Mouse (Mus musculus): ENCODE results near the gene Usp35. TPM values are rescaled to one million over a fixed set of nuclear protein-coding genes. Genes with fewer than 3 reads are reported as not detected.

Gene Usp35
- total and polyA plus RNA-seq, 3 experiments = 0.58 to 2.2 TPM; not detected in 1

- TF ChIP-seq ZNF384 (IDR thresholded peaks at IDR 0.05; ENCODE audit: low read depth, low read length) (no peak), USF1 (IDR thresholded peaks at IDR 0.05; ENCODE audit: low read depth, low read length) (no peak), CHD1 (IDR thresholded peaks at IDR 0.05; ENCODE audit: low read depth, low read length) (no peak), TAL1 (IDR thresholded peaks at IDR 0.05; ENCODE audit: low read length) (no peak)
- Histone ChIP-seq H3K4me3 (ENCODE audit: control insufficient read depth in 1 of 2, insufficient read depth in 1 of 2, low read depth in 2 of 2, low read length in 2 of 2) (no peak overlapping the region), H3K9ac (ENCODE audit: control insufficient read depth, low read depth, low read length, poor library complexity, severe bottlenecking) (no peak overlapping the region), H3K9me3 (replicated peaks; ENCODE audit: insufficient read depth, low read length) (no peaks in the 10 kb centered on the region), H3K79me2 (ENCODE audit: control insufficient read depth, insufficient read depth, low read length, poor library complexity) (no peaks in the 10 kb centered on the region; the same call in 1 of the 2 replicates), H3K4me1 (ENCODE audit: control insufficient read depth in 1 of 2, insufficient read depth in 2 of 2, low read length in 2 of 2) (peaks cover 0 to 2% of the 10 kb centered on the region in 2 experiments; a peak in 2 of 4 replicates), H3K27me3 (ENCODE audit: control insufficient read depth in 1 of 2, insufficient read depth in 2 of 2, low read length in 2 of 2) (no peaks in the 10 kb centered on the region), H3K27ac (ENCODE audit: control insufficient read depth, low read depth, low read length) (no peak overlapping the region), H3K36me3 (ENCODE audit: control insufficient read depth in 1 of 2, insufficient read depth in 2 of 2, low read length in 2 of 2) (no peaks in the 10 kb centered on the region)
- DNase-seq (ENCODE audit: low read depth, low spot score) = no peak
These were observed 34.1 kb upstream of the Usp35 start for GRCm38 (mm10) chr7:97365887-97366286.

DNA sequence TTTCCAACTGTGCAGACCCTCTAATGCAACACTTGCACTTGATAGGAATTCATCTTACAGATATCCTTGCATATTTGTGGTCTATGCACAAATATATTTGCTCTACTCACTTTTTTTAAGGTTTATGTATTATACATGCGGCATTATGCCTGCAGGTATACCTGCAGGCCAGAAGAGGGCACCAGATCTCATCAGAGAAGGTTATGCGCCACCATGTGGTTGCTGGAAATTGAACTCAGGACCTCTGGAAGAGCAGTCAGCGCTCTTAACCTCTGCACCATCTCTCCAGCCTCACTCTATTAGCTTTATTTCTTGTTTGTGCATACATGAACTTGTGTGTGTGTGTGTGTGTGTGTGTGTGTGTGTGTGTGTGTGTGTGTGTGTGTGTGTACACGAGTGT lies 29.6 kb upstream of the Usp35 start:
- H3K4me1 ChIP-seq (ENCODE audit: control insufficient read depth in 1 of 2, insufficient read depth in 2 of 2, low read length in 2 of 2) = peaks cover 0 to 2% of the 10 kb centered on the region in 2 experiments; a peak in 2 of 4 replicates
- no peaks in the 10 kb centered on the region for H3K79me2 ChIP-seq (ENCODE audit: control insufficient read depth, insufficient read depth, low read length, poor library complexity)
- H3K36me3 ChIP-seq (ENCODE audit: control insufficient read depth in 1 of 2, insufficient read depth in 2 of 2, low read length in 2 of 2) = peaks cover 0 to under 1% of the 10 kb centered on the region in 2 experiments; a peak in 1 of 4 replicates
- H3K9ac ChIP-seq (ENCODE audit: control insufficient read depth, low read depth, low read length, poor library complexity, severe bottlenecking) = no peak overlapping the region
- no peak overlapping the region for H3K27ac ChIP-seq (ENCODE audit: control insufficient read depth, low read depth, low read length)
- no peaks in the 10 kb centered on the region for H3K27me3 ChIP-seq (ENCODE audit: control insufficient read depth in 1 of 2, insufficient read depth in 2 of 2, low read length in 2 of 2)
- no peak for TF ChIP-seq TBP (IDR thresholded peaks at IDR 0.05; ENCODE audit: low read depth, low read length)
- no peak for TF ChIP-seq GABPA (IDR thresholded peaks at IDR 0.05; ENCODE audit: low read depth, low read length)
- no peak for TF ChIP-seq USF1 (IDR thresholded peaks at IDR 0.05; ENCODE audit: low read depth, low read length)
- no peak for TF ChIP-seq USF2 (IDR thresholded peaks at IDR 0.05; ENCODE audit: borderline replicate concordance in 1 of 2, insufficient read depth in 1 of 2, low read depth in 1 of 2, low read length in 2 of 2)
- TF ChIP-seq MEF2A (IDR thresholded peaks at IDR 0.05; ENCODE audit: extremely low read depth, insufficient replicate concordance, low read depth, low read length, poor library complexity, severe bottlenecking) = no peak
- no peak for TF ChIP-seq GATA1 (IDR thresholded peaks at IDR 0.05; ENCODE audit: low read depth, low read length)
- peak; percentile 85; the same call in 1 of the 2 replicates for TF ChIP-seq MYC (IDR thresholded peaks at IDR 0.05; ENCODE audit: low read depth, low read length)
- no peak for TF ChIP-seq MYB (IDR thresholded peaks at IDR 0.05; ENCODE audit: low read depth, low read length)
- TF ChIP-seq MAFK (IDR thresholded peaks at IDR 0.05; ENCODE audit: borderline replicate concordance, low read depth, low read length) = no peak
- peak; percentile 38; the same call in 1 of the 2 replicates for TF ChIP-seq HCFC1 (IDR thresholded peaks at IDR 0.05; ENCODE audit: low read depth, low read length)
- TF ChIP-seq CTCF (IDR thresholded peaks at IDR 0.05 in 2 of 3, conservative IDR thresholded peaks at IDR 0.05 in 1 of 3; ENCODE audit: control insufficient read depth in 1 of 3, insufficient read depth in 1 of 3, low read depth in 2 of 3, low read length in 3 of 3, poor library complexity in 1 of 3, severe bottlenecking in 1 of 3) = peak; percentile 76 to 95 (median 77)
- TF ChIP-seq KAT2A (conservative IDR thresholded peaks at IDR 0.05; ENCODE audit: low read depth, low read length) = no peak
- TF ChIP-seq ZNF384 (IDR thresholded peaks at IDR 0.05; ENCODE audit: low read depth, low read length) = peak; percentile 65
- peak; percentile 63 for TF ChIP-seq ZC3H11A (IDR thresholded peaks at IDR 0.05; ENCODE audit: low read depth, low read length)
- TF ChIP-seq MAX (IDR thresholded peaks at IDR 0.05; ENCODE audit: low read length) = no peak
- TF ChIP-seq RAD21 (IDR thresholded peaks at IDR 0.05; ENCODE audit: low read depth, low read length) = peak; percentile 56
- TF ChIP-seq SMC3 (IDR thresholded peaks at IDR 0.05; ENCODE audit: low read depth, low read length) = peak; percentile 88
- TF ChIP-seq JUND (IDR thresholded peaks at IDR 0.05; ENCODE audit: low read depth, low read length) = 0 out of 2 replicates have a peak, but pooled peaks have one; percentile 57
- no peak for TF ChIP-seq POLR2AphosphoS5 (IDR thresholded peaks at IDR 0.05; ENCODE audit: borderline replicate concordance, low read depth, low read length)
- no peaks in the 10 kb centered on the region for H3K9me3 ChIP-seq (replicated peaks; ENCODE audit: insufficient read depth, low read length)
- DNase-seq (ENCODE audit: low read depth, low spot score) = peak; percentile 84
- no peak overlapping the region for H3K4me3 ChIP-seq (ENCODE audit: control insufficient read depth in 1 of 2, insufficient read depth in 1 of 2, low read depth in 2 of 2, low read length in 2 of 2)
